8 mouse cellular contexts compared by ENCODE assay signal in genomic region chr12:33110894-33111471, GRCm38 (mm10). TPM values are rescaled to one million over a fixed set of nuclear protein-coding genes. Genes with fewer than 3 reads are reported as not detected.
A peak's percentile ranks its signal among the peaks of the same experiment; 100 is the strongest.
DNase-seq lines count a peak whose midpoint lies in the region; ATAC-seq and TF ChIP-seq lines count a peak whose summit lies in the region.

No protein-coding gene starts in this region.

- no peak for TF ChIP-seq POLR2A in brain, embryonic 14.5 days (IDR thresholded peaks at IDR 0.05; ENCODE audit: borderline replicate concordance, extremely low read depth, insufficient read depth, insufficient read length, poor library complexity, severe bottlenecking)

- ATAC-seq in limb, embryonic 12.5 days (ENCODE audit: insufficient number of reproducible peaks, insufficient read depth, low FRiP score, low TSS enrichment, low read depth), result no peak

- H3K27me3 ChIP-seq in limb, embryonic 12.5 days, result no peaks in the 10 kb centered on the region

- H3K4me1 ChIP-seq in limb, embryonic 12.5 days (replicated peaks), result peaks cover 17% of the 10 kb centered on the region

- H3K27ac ChIP-seq in limb, embryonic 12.5 days, result peak overlapping the region; percentile 79

- 35% methylated on average over 14 of the region's 14 CpGs for WGBS in limb, embryonic 12.5 days

- no peak for TF ChIP-seq CTCF in brain, embryonic 14.5 days (IDR thresholded peaks at IDR 0.05; ENCODE audit: borderline replicate concordance, extremely low read depth, insufficient read depth, insufficient read length)

- peak; percentile 17 to 47 for DNase-seq in frontal cortex, adult 2 months (ENCODE audit: extremely low spot score in 1 of 2, low spot score in 1 of 2)
- no peak for DNase-seq in frontal cortex, postnatal 10 days (ENCODE audit: low spot score in 2 of 2)
- peak; percentile 93 for DNase-seq in brain, embryonic 14.5 days (ENCODE audit: low read depth)
- peak; percentile 57 for DNase-seq in heart, adult 8-10 months (ENCODE audit: low spot score)
- DNase-seq in kidney, adult 11 months, result peak; percentile 15
- peak; percentile 20 for DNase-seq in naive thymus-derived CD4-positive, alpha-beta T cell, adult 2 months (ENCODE audit: low read depth)
- DNase-seq in urinary bladder, adult 18-20 months (ENCODE audit: low spot score in 2 of 2), result no peak

- H3K9ac ChIP-seq in limb, embryonic 12.5 days (replicated peaks), result no peak overlapping the region

- H3K4me2 ChIP-seq in limb, embryonic 12.5 days, result peak overlapping the region; percentile 18; the same call in 1 of the 2 replicates

- no peaks in the 10 kb centered on the region for H3K9me3 ChIP-seq in limb, embryonic 12.5 days

- H3K36me3 ChIP-seq in limb, embryonic 12.5 days, result no peaks in the 10 kb centered on the region

- H3K4me3 ChIP-seq in limb, embryonic 12.5 days (replicated peaks), result no peak overlapping the region

RNA-seq across cellular contexts. Expression of gene Cdhr3, which starts 18.3 kb away (rescaled TPM):
- 5.4 and 8.8 TPM in 2 replicates for polyA plus RNA-seq in frontal cortex, adult 2 months (2012; rRNA removed)
- 0.29 and 0.36 TPM in 2 replicates for polyA plus RNA-seq in brain, embryonic 14.5 days (2012; rRNA removed)
- 1 to 10 TPM in 1 of 4 experiments, under 1 TPM in 2, not detected in 1; 0.13 to 1.9 (median 0.37) TPM for total RNA-seq in heart, adult 8-10 months (2022)
- polyA plus RNA-seq in limb, embryonic 12.5 days (2016; fragmentation: Nextera tagmentation; extraction: Ambion mirVana), result 0.35 TPM in 1 of 2 replicates, not detected in the other

RNA-seq across cellular contexts. Expression of gene Atxn7l1, which starts 36.5 kb away (rescaled TPM):
- 37.0 and 43.7 TPM in 2 replicates for polyA plus RNA-seq in frontal cortex, adult 2 months (2012; rRNA removed)
- 30.3 and 43.3 TPM in 2 replicates for polyA plus RNA-seq in brain, embryonic 14.5 days (2012; rRNA removed)
- 10 to 100 TPM; 20.2 to 22.4 (median 20.7) TPM for total RNA-seq in heart, adult 8-10 months (2022)
- 11.2 and 13.8 TPM in 2 replicates for polyA plus RNA-seq in limb, embryonic 12.5 days (2016; fragmentation: Nextera tagmentation; extraction: Ambion mirVana)

Comparison
In these comparisons a context has a peak if more than half of its experiments do, and no peak if none do; other contexts are left out.
1. DNase-seq: peak in frontal cortex, adult 2 months (2 of 2), brain, embryonic 14.5 days (single experiment), heart, adult 8-10 months (single experiment), kidney, adult 11 months (single experiment) and naive thymus-derived CD4-positive, alpha-beta T cell, adult 2 months (single experiment); none in frontal cortex, postnatal 10 days (0 of 2) and urinary bladder, adult 18-20 months (0 of 2).